8 mouse cellular contexts compared by ENCODE assay signal in the genomic region with DNA sequence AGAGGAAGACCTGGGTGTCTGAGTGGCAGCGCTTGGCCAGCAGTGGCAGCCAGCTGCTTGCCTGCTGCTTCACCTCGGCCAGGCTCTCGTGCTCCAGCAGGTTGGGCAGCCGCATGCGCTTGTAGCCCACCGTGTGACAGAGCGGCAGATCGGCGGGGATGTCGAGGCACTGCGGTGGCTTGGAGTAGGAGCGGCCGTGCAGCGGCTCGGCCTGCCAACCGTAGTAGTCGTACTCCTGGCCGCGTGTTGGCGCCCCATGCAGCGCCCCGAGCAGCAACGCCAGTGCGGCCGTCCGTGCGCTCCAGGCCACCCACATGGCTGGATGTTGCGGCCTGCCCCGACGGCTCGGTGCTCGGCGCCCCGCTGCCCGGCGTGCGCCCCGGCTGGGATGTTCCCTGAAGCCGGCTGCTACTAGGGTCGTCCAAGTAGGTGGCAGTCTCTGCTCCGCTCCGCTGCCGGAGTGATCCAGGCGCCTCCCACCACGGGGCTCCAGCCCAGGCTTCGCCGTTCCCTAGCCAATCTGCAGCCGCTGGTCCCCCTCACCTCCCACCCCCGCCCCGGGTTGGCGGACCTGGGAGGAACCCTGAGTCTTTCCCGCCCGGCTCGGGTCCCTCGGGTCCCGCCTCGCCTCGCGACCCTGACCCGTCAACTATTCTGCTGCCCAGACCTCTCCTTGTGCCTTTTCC. TPM values are rescaled to one million over a fixed set of nuclear protein-coding genes. Genes with fewer than 3 reads are reported as not detected.
DNase-seq lines count a peak whose midpoint lies in the region; ATAC-seq and TF ChIP-seq lines count a peak whose summit lies in the region.

Gene Sfrp5 (minus strand): TSS at position 557 of the 686 bp plus-strand sequence.

- peak; percentile 3; the same call in 1 of the 2 replicates for TF ChIP-seq POLR2A in bone marrow, adult 2 months (IDR thresholded peaks at IDR 0.05; ENCODE audit: borderline replicate concordance, control insufficient read depth, low read depth, low read length)

- TF ChIP-seq CTCF in bone marrow, adult 2 months (IDR thresholded peaks at IDR 0.05; ENCODE audit: control insufficient read depth, insufficient read depth, low read length) = no peak

- ATAC-seq in cerebellum, adult (ENCODE audit: insufficient number of reproducible peaks, low FRiP score, low TSS enrichment) = no peak
- peak; percentile 40; the same call in 1 of the 2 replicates for ATAC-seq in heart, embryonic 14.5 days (ENCODE audit: insufficient number of reproducible peaks, insufficient read depth, low FRiP score, low read depth)
- ATAC-seq in midbrain, embryonic 11.5 days (ENCODE audit: low FRiP score) = no peak

- peak within 1 kb of the TSS; percentile 61 for H3K4me2 ChIP-seq in heart, embryonic 14.5 days (ENCODE audit: low read length)
- peak within 1 kb of the TSS; percentile 27 for H3K4me2 ChIP-seq in midbrain, embryonic 11.5 days

- no peaks in the 10 kb centered on the region for H3K4me1 ChIP-seq in bone marrow, adult 2 months (ENCODE audit: control insufficient read depth, insufficient read depth, low read length)
- peaks cover 2 to 6% of the 10 kb centered on the region in 2 experiments; a peak in 2 of 4 replicates for H3K4me1 ChIP-seq in heart, embryonic 14.5 days (ENCODE audit: control insufficient read depth in 2 of 2, insufficient read depth in 2 of 2, low read length in 2 of 2)
- peaks cover 8% of the 10 kb centered on the region; the same call in 1 of the 2 replicates for H3K4me1 ChIP-seq in midbrain, embryonic 11.5 days (ENCODE audit: control insufficient read depth, insufficient read depth, low read length)

- H3K9ac ChIP-seq in heart, embryonic 14.5 days (ENCODE audit: low read length) = no peak within 1 kb of the TSS
- H3K9ac ChIP-seq in midbrain, embryonic 11.5 days (ENCODE audit: low read length) = no peak within 1 kb of the TSS

- no peak within 1 kb of the TSS for H3K27ac ChIP-seq in bone marrow, adult 2 months (ENCODE audit: control insufficient read depth, insufficient read depth, low read depth, low read length, poor library complexity)
- H3K27ac ChIP-seq in heart, embryonic 14.5 days (replicated peaks in 1 of 2; ENCODE audit: control insufficient read depth in 1 of 2, insufficient read depth in 1 of 2, low read depth in 2 of 2, low read length in 2 of 2) = no peak within 1 kb of the TSS
- H3K27ac ChIP-seq in midbrain, embryonic 11.5 days (ENCODE audit: low read depth, low read length) = no peak within 1 kb of the TSS

- WGBS in bone marrow, adult 2 months = 4% methylated on average over 60 of the region's 60 CpGs
- 1% methylated on average over 59 of the region's 60 CpGs for WGBS in heart, embryonic 14.5 days
- WGBS in midbrain, embryonic 11.5 days = under 1% methylated on average over 60 of the region's 60 CpGs

- DNase-seq in cerebellum, adult 8-10 months = peak; percentile 33
- DNase-seq in midbrain, embryonic 11.5 days (ENCODE audit: low spot score, missing footprints) = peak; percentile 93
- no peak for DNase-seq in urinary bladder, postnatal 10 days (ENCODE audit: low spot score)
- DNase-seq in frontal cortex, postnatal 36 days (ENCODE audit: low spot score in 2 of 2) = no peak
- no peak for DNase-seq in kidney, postnatal 25 days

- H3K27me3 ChIP-seq in heart, embryonic 14.5 days (ENCODE audit: control insufficient read depth, insufficient read depth, low read length) = peaks cover 66% of the 10 kb centered on the region
- H3K27me3 ChIP-seq in midbrain, embryonic 11.5 days (ENCODE audit: control insufficient read depth, insufficient read depth, low read length) = peaks cover 48% of the 10 kb centered on the region

- no peaks in the 10 kb centered on the region for H3K9me3 ChIP-seq in heart, embryonic 14.5 days (ENCODE audit: control insufficient read depth, low read length)
- no peaks in the 10 kb centered on the region for H3K9me3 ChIP-seq in midbrain, embryonic 11.5 days (ENCODE audit: control insufficient read depth, low read length)

- H3K4me3 ChIP-seq in bone marrow, adult 2 months (replicated peaks; ENCODE audit: control insufficient read depth, low read depth, low read length) = no peak within 1 kb of the TSS
- peak within 1 kb of the TSS; percentile 19 to 30 for H3K4me3 ChIP-seq in heart, embryonic 14.5 days (ENCODE audit: control insufficient read depth in 1 of 2, insufficient read depth in 1 of 2, low read depth in 1 of 2, low read length in 2 of 2)
- peak within 1 kb of the TSS; percentile 15; the same call in 1 of the 2 replicates for H3K4me3 ChIP-seq in midbrain, embryonic 11.5 days (ENCODE audit: low read depth, low read length)

- no peaks in the 10 kb centered on the region for H3K36me3 ChIP-seq in heart, embryonic 14.5 days (ENCODE audit: control insufficient read depth, insufficient read depth, low read length)
- no peaks in the 10 kb centered on the region for H3K36me3 ChIP-seq in midbrain, embryonic 11.5 days (ENCODE audit: control insufficient read depth, insufficient read depth, low read length)

RNA-seq across cellular contexts. Expression of gene Sfrp5, which starts in this region (rescaled TPM):
- not detected in 2 replicates for polyA plus RNA-seq in bone marrow, adult 2 months (2011; ENCODE audit: insufficient read depth, insufficient read length, low replicate concordance, missing spikeins)
- polyA plus RNA-seq in heart, embryonic 14.5 days (2014; fragmentation: Nextera tagmentation; extraction: Ambion mirVana) = 4.3 and 4.4 TPM in 2 replicates
- polyA plus RNA-seq in midbrain, embryonic 11.5 days (2014; fragmentation: Nextera tagmentation; extraction: Ambion mirVana) = 0.11 and 0.14 TPM in 2 replicates

Comparison
In these comparisons a context has a peak if more than half of its experiments do, and no peak if none do; other contexts are left out.
1. Peak in DNase-seq, H3K4me3 ChIP-seq and H3K4me2 ChIP-seq in midbrain, embryonic 11.5 days; RNA of the gene not detected or under 1 TPM.